Mouse (Mus musculus): ENCODE measurements around the gene Cfap69. TPM values are rescaled to one million over a fixed set of nuclear protein-coding genes. Genes with fewer than 3 reads are reported as not detected.

Cfap69 gene
- total and polyA plus RNA-seq, 2 experiments from 2014 or later: 0.95 to 1.0 TPM

GRCm38 (mm10) chr5:5648817-5649569 lies 15.0 kb downstream of the Cfap69 start:
- Histone ChIP-seq H3K36me3 (replicated peaks; ENCODE audit: control insufficient read depth, insufficient read depth, low read length) (no peaks in the 10 kb centered on the region), H3K4me3 (ENCODE audit: low read depth, low read length) (no peak overlapping the region), H3K9ac (replicated peaks; ENCODE audit: low read depth, low read length) (no peak overlapping the region), H3K9me3 (replicated peaks; ENCODE audit: control insufficient read depth, low read length) (no peaks in the 10 kb centered on the region), H3K27ac (ENCODE audit: low read depth) (peak overlapping the region; percentile 52), H3K4me1 (ENCODE audit: control insufficient read depth, insufficient read depth) (no peaks in the 10 kb centered on the region), H3K27me3 (ENCODE audit: control insufficient read depth, insufficient read depth, low read length) (no peaks in the 10 kb centered on the region), H3K4me2 (ENCODE audit: low read depth, low read length) (no peak overlapping the region)
- ATAC-seq (ENCODE audit: insufficient read depth, low read depth): peak; percentile 44; the same call in 1 of the 2 replicates
- peak; percentile 43 for DNase-seq (ENCODE audit: low spot score)
- WGBS: 33% methylated on average over 6 of the region's 6 CpGs
- TF ChIP-seq CTCF (IDR thresholded peaks at IDR 0.05; ENCODE audit: low read depth) (no peak), EP300 (IDR thresholded peaks at IDR 0.05; ENCODE audit: low read depth) (no peak)

GRCm38 (mm10) chr5:5646173-5646572 lies 17.9 kb downstream of the Cfap69 start:
- 7% methylated on average over 1 of the region's 1 CpGs for WGBS

GRCm38 (mm10) chr5:5638496-5638895 lies 25.5 kb downstream of the Cfap69 start:
- Histone ChIP-seq H3K9ac (replicated peaks; ENCODE audit: low read depth, low read length) (no peak overlapping the region), H3K27ac (ENCODE audit: low read depth) (no peak overlapping the region), H3K4me3 (ENCODE audit: low read depth, low read length) (no peak overlapping the region), H3K4me1 (ENCODE audit: control insufficient read depth, insufficient read depth) (no peaks in the 10 kb centered on the region), H3K4me2 (ENCODE audit: low read depth, low read length) (no peak overlapping the region), H3K9me3 (replicated peaks; ENCODE audit: control insufficient read depth, low read length) (no peaks in the 10 kb centered on the region), H3K36me3 (replicated peaks; ENCODE audit: control insufficient read depth, insufficient read depth, low read length) (no peaks in the 10 kb centered on the region), H3K27me3 (ENCODE audit: control insufficient read depth, insufficient read depth, low read length) (no peaks in the 10 kb centered on the region)
- no peak for ATAC-seq (ENCODE audit: insufficient read depth, low read depth)
- 44% methylated on average over 2 of the region's 2 CpGs for WGBS
- no peak for TF ChIP-seq CTCF (IDR thresholded peaks at IDR 0.05; ENCODE audit: low read depth)
- TF ChIP-seq EP300 (IDR thresholded peaks at IDR 0.05; ENCODE audit: low read depth): no peak
- DNase-seq (ENCODE audit: low spot score): no peak

More at GRCm38 (mm10) chr5:5646173-5646572, 17.9 kb downstream of the Cfap69 start:
- DNase-seq (ENCODE audit: low spot score) (peak; percentile 48), ATAC-seq (ENCODE audit: insufficient read depth, low read depth) (no peak)
- Histone ChIP-seq H3K9ac (replicated peaks; ENCODE audit: low read depth, low read length) (no peak overlapping the region), H3K27me3 (ENCODE audit: control insufficient read depth, insufficient read depth, low read length) (no peaks in the 10 kb centered on the region), H3K36me3 (replicated peaks; ENCODE audit: control insufficient read depth, insufficient read depth, low read length) (no peaks in the 10 kb centered on the region), H3K27ac (ENCODE audit: low read depth) (no peak overlapping the region), H3K4me1 (ENCODE audit: control insufficient read depth, insufficient read depth) (no peaks in the 10 kb centered on the region), H3K4me3 (ENCODE audit: low read depth, low read length) (no peak overlapping the region), H3K9me3 (replicated peaks; ENCODE audit: control insufficient read depth, low read length) (no peaks in the 10 kb centered on the region), H3K4me2 (ENCODE audit: low read depth, low read length) (no peak overlapping the region)
- TF ChIP-seq CTCF (IDR thresholded peaks at IDR 0.05; ENCODE audit: low read depth) (peak; percentile 43), EP300 (IDR thresholded peaks at IDR 0.05; ENCODE audit: low read depth) (no peak)

- H3K27me3 ChIP-seq (ENCODE audit: control insufficient read depth, insufficient read depth, low read length): no peaks in the 10 kb centered on the region
- TF ChIP-seq CTCF (IDR thresholded peaks at IDR 0.05; ENCODE audit: low read depth): no peak
- no peak for TF ChIP-seq EP300 (IDR thresholded peaks at IDR 0.05; ENCODE audit: low read depth)
- H3K9me3 ChIP-seq (replicated peaks; ENCODE audit: control insufficient read depth, low read length): no peaks in the 10 kb centered on the region
- no peak for ATAC-seq (ENCODE audit: insufficient read depth, low read depth)
- no peak overlapping the region for H3K9ac ChIP-seq (replicated peaks; ENCODE audit: low read depth, low read length)
- 52% methylated on average over 3 of the region's 3 CpGs for WGBS
- no peaks in the 10 kb centered on the region for H3K4me1 ChIP-seq (ENCODE audit: control insufficient read depth, insufficient read depth)
- no peak overlapping the region for H3K27ac ChIP-seq (ENCODE audit: low read depth)
- DNase-seq (ENCODE audit: low spot score): no peak
- no peak overlapping the region for H3K4me2 ChIP-seq (ENCODE audit: low read depth, low read length)
- no peak overlapping the region for H3K4me3 ChIP-seq (ENCODE audit: low read depth, low read length)
- H3K36me3 ChIP-seq (replicated peaks; ENCODE audit: control insufficient read depth, insufficient read depth, low read length): no peaks in the 10 kb centered on the region
Observed at GRCm38 (mm10) chr5:5625491-5625890, 38.5 kb downstream of the Cfap69 start.

- Histone ChIP-seq H3K4me3 (ENCODE audit: low read depth, low read length) (no peak overlapping the region), H3K27ac (ENCODE audit: low read depth) (no peak overlapping the region), H3K36me3 (replicated peaks; ENCODE audit: control insufficient read depth, insufficient read depth, low read length) (no peaks in the 10 kb centered on the region), H3K4me1 (ENCODE audit: control insufficient read depth, insufficient read depth) (no peaks in the 10 kb centered on the region), H3K4me2 (ENCODE audit: low read depth, low read length) (no peak overlapping the region), H3K27me3 (ENCODE audit: control insufficient read depth, insufficient read depth, low read length) (no peaks in the 10 kb centered on the region), H3K9ac (replicated peaks; ENCODE audit: low read depth, low read length) (no peak overlapping the region), H3K9me3 (replicated peaks; ENCODE audit: control insufficient read depth, low read length) (no peaks in the 10 kb centered on the region)
- no peak for TF ChIP-seq CTCF (IDR thresholded peaks at IDR 0.05; ENCODE audit: low read depth)
- TF ChIP-seq EP300 (IDR thresholded peaks at IDR 0.05; ENCODE audit: low read depth): no peak
- ATAC-seq (ENCODE audit: insufficient read depth, low read depth) (no peak), DNase-seq (ENCODE audit: low spot score) (no peak)
- 34% methylated on average over 4 of the region's 4 CpGs for WGBS
Observed at GRCm38 (mm10) chr5:5618329-5618728, 45.7 kb downstream of the Cfap69 start.

GRCm38 (mm10) chr5:5610540-5610939 lies 53.5 kb downstream of the Cfap69 start:
- no peak overlapping the region for H3K4me2 ChIP-seq (ENCODE audit: low read depth, low read length)
- TF ChIP-seq CTCF (IDR thresholded peaks at IDR 0.05; ENCODE audit: low read depth): no peak
- TF ChIP-seq EP300 (IDR thresholded peaks at IDR 0.05; ENCODE audit: low read depth): no peak
- no peak overlapping the region for H3K4me3 ChIP-seq (ENCODE audit: low read depth, low read length)
- H3K9ac ChIP-seq (replicated peaks; ENCODE audit: low read depth, low read length): no peak overlapping the region
- ATAC-seq (ENCODE audit: insufficient read depth, low read depth) (no peak), DNase-seq (ENCODE audit: low spot score) (no peak)
- no peak overlapping the region for H3K27ac ChIP-seq (ENCODE audit: low read depth)
- no peaks in the 10 kb centered on the region for H3K4me1 ChIP-seq (ENCODE audit: control insufficient read depth, insufficient read depth)
- 38% methylated on average over 3 of the region's 3 CpGs for WGBS
- H3K36me3 ChIP-seq (replicated peaks; ENCODE audit: control insufficient read depth, insufficient read depth, low read length): no peaks in the 10 kb centered on the region
- H3K27me3 ChIP-seq (ENCODE audit: control insufficient read depth, insufficient read depth, low read length): no peaks in the 10 kb centered on the region
- H3K9me3 ChIP-seq (replicated peaks; ENCODE audit: control insufficient read depth, low read length): no peaks in the 10 kb centered on the region
